Mouse (Mus musculus): ENCODE measurements around the gene Bpifb3.

Gene Bpifb3

GRCm38 (mm10) chr2:153962821-153963331 is 44.8 kb downstream of the Bpifb3 start:
- CTCF ChIA-PET = interaction anchor here in 1 of 4 experiments (1.4 kb wide), 1 partner anchor 9 kb away, joined by 6 read pairs; no protein-coding TSS in a partner anchor
- POLR2A ChIA-PET = interaction anchor here in 1 of 4 experiments (0.7 kb wide), 1 partner anchor 36 kb away, joined by 4 read pairs; no protein-coding TSS in a partner anchor

GRCm38 (mm10) chr2:153963334-153963733 is 45.3 kb downstream of the Bpifb3 start:
- POLR2A ChIA-PET = no interaction called here
- CTCF ChIA-PET = interaction anchor here in 2 of 4 experiments (1.1 to 1.4 kb wide), 2 partner anchors 10 kb away, joined by 6 read pairs; no protein-coding TSS in a partner anchor

DNA sequence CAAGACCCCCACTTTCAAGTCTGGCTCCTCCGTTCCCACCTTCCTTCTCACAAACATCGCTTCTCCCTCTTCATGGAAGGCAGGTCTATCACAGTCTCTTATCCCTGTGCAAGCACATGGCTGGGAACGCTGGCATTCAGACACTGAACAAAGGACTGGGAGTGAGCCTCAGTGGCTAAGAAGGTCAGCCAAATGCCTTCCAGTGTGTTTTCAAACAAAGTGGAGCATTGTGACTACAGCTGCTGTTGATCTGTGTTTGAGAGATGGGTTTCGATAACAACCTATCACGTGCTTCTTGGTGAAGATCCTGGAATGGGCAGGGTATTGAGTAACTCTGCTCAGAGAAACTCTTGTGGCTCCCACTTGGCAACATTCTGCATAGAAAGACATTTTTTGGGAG is 52.2 kb downstream of the Bpifb3 start:
- CTCF ChIA-PET = no interaction called here
- POLR2A ChIA-PET = no interaction called here

DNA sequence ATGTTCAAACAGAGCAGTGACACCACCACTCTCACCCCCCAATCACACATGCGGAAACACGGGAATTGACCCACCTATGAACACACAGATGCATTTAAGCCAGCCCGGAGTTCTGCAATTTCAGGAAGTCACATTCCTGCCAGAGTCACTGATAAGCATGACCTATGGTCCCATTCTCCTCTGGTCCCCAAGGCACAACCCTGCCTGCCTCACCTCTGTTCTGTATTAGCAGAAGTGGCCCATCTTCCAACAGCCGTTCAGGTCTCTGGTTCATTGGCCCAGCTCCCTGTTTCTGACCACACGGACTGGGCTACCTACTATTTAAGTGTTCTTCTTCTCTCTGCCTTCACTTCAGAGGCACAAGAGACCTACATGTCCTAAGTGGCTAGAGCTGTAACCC is 56.6 kb downstream of the Bpifb3 start, which contains the start of gene Bpifa6:
Gene Bpifa6 (plus strand): TSS at position 364 of the 400 bp plus-strand sequence.
- ChIA-PET POLR2A (no interaction called here), CTCF (no interaction called here)
